Mouse (Mus musculus) midbrain, embryonic 13.5 days (tissue): ENCODE results near the gene Zfp866. TPM values are rescaled to one million over a fixed set of nuclear protein-coding genes. Genes with fewer than 3 reads are reported as not detected.
A peak's percentile ranks its signal among the peaks of the same experiment; 100 is the strongest.

Source experiments
- ATAC-seq: fragments of 200-750 bp; cut with Nextera tagmentation; 2 replicates; pipeline ENCODE4 v1.8.0; 2017; ENCODE audit warnings: mild to moderate bottlenecking, moderate TSS enrichment, moderate library complexity
- H3K27ac ChIP-seq: fragments of 300-500 bp; sonication (generic); 2 replicates; pipeline ENCODE4 v1.5.1; 2015; ENCODE audit warnings: inconsistent platforms, mild to moderate bottlenecking, moderate library complexity
- H3K27me3 ChIP-seq: fragments of 300-500 bp; sonication (generic); 2 replicates; pipeline ENCODE4 v1.6.1; 2015; ENCODE audit warnings: mild to moderate bottlenecking, inconsistent platforms
- H3K36me3 ChIP-seq: fragments of 300-500 bp; sonication (generic); 2 replicates; pipeline ENCODE4 v1.6.1; 2015; ENCODE audit warnings: mild to moderate bottlenecking, inconsistent platforms
- H3K4me1 ChIP-seq: fragments of 300-500 bp; sonication (generic); replicated peaks from 2 replicates; pipeline ENCODE4 v1.6.1; 2015; ENCODE audit warnings: inconsistent platforms
- H3K4me2 ChIP-seq: fragments of 300-500 bp; sonication (generic); replicated peaks from 2 replicates; pipeline ENCODE4 v1.6.1; 2015; ENCODE audit warnings: moderate library complexity, mild to moderate bottlenecking, inconsistent platforms
- H3K4me3 ChIP-seq: fragments of 300-500 bp; sonication (generic); replicated peaks from 2 replicates; pipeline ENCODE4 v1.5.1; 2015; ENCODE audit warnings: mild to moderate bottlenecking, inconsistent platforms
- H3K9ac ChIP-seq: fragments of 300-500 bp; sonication (generic); replicated peaks from 2 replicates; pipeline ENCODE4 v1.6.1; 2015; ENCODE audit warnings: mild to moderate bottlenecking, inconsistent platforms
- H3K9me3 ChIP-seq: fragments of 300-500 bp; sonication (generic); 2 replicates; pipeline ENCODE4 v1.6.1; 2016; ENCODE audit warnings: mild to moderate bottlenecking, inconsistent platforms
- WGBS: fragments of 180-500 bp; shearing (Covaris S2); methylation state at CpG from one replicate; pipeline ENCODE4 v1.1.7; 2015; 5-methylcytosine and 5-hydroxymethylcytosine counted together
- polyA plus RNA-seq: library from polyadenylated mRNA; unstranded; fragments of >200 nt; fragmentation: Nextera tagmentation; extraction: Ambion mirVana; gene quantifications from 2 replicates; pipeline ENCODE4 v1.2.1, GENCODE M21; 2015

The Zfp866 gene
- polyA plus RNA-seq, 1 experiment from 2014 or later = 51.7 TPM

DNA sequence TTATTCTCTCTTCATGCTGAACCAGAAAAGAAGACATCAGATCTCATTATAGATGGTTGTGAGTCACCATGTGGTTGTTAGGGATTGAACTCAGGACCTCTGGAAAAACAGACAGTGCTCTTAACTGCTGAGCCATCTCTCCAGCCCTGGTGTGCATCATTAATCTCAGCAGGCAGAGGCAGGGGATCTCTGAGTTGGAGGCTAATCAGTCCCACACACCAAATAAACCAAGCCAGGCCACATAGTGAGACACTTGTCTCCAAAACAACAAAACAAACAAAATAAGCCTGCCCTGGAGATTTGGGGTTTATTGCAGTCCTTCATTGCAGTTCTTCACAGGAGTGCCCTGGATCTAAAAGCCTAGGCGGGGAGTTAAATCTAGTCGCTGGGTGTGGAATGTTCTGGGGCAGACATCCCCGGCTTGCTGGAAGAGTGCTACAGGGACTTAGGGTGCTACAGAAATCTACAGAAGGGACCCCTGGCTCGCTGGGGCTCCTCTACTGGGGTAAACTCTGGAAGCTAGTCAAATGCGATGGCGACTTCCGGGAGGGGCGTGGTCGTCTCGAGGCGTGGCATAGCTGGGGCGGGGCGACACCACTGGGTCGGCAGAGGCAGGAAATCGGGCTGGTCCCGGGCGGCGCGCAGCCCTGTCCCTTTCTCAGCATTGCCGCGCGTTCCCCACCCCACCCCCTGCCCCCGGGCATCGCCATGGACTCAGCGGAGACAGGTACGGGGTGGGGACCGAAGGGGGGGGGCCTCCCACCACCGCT, 17.3 kb upstream of the Zfp866 start, which contains the start of gene Gmip:
Gene Gmip (plus strand): TSS at position 586 of the 770 bp plus-strand sequence.
- peak; percentile 78 for ATAC-seq
- Histone ChIP-seq H3K4me3 (peak within 1 kb of the TSS; percentile 55), H3K27ac (peak within 1 kb of the TSS; percentile 78), H3K4me1 (peaks cover 25% of the 10 kb centered on the region), H3K9ac (peak within 1 kb of the TSS; percentile 69), H3K4me2 (peak within 1 kb of the TSS; percentile 83), H3K27me3 (no peaks in the 10 kb centered on the region), H3K36me3 (peaks cover 74% of the 10 kb centered on the region), H3K9me3 (no peaks in the 10 kb centered on the region)
- 6% methylated on average over 28 of the region's 28 CpGs for WGBS

DNA sequence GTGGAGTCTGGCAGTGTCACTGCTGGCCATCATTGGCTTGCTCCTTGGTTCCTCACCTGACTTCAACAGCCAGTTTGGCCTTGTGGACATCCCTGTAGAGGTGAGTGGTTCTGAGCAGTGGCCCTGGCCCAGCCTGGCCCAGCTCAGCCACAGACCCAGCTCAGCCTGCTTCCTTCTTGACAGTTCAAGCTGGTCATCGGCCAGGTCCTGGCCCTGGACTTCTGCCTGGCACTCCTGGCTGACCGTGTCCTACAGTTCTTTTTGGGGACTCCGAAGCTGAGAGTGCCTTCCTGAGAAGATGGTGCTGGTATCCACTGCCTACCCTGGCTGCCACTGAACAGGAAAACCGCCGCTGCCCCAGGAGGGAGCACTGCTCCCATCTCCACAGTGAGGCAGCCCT, 16.3 kb upstream of the Zfp866 start:
- WGBS = 93% methylated on average over 5 of the region's 5 CpGs
- H3K9ac ChIP-seq = no peak overlapping the region
- H3K9me3 ChIP-seq = no peaks in the 10 kb centered on the region
- H3K27ac ChIP-seq = no peak overlapping the region
- H3K4me3 ChIP-seq = no peak overlapping the region
- H3K4me2 ChIP-seq = no peak overlapping the region
- H3K27me3 ChIP-seq = no peaks in the 10 kb centered on the region
- no peak for ATAC-seq
- H3K4me1 ChIP-seq = peaks cover 25% of the 10 kb centered on the region
- peaks cover 80% of the 10 kb centered on the region for H3K36me3 ChIP-seq

DNA sequence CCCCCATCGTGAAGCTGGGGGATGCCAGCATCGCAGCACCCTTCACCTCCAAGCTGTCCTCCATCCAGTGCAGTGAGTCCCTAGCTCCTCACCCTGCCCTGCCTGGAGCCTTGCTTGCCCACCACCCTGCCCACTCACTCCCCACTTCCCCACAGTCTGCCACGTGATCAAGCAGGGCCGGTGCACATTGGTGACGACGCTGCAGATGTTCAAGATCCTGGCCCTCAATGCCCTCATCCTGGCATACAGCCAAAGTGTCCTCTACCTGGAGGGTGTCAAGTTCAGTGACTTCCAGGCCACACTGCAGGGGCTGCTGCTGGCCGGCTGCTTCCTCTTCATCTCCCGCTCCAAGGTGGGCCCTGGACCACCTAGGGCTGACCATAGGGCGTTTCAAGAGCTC, 14.5 kb upstream of the Zfp866 start:
- H3K4me2 ChIP-seq = no peak overlapping the region
- H3K9ac ChIP-seq = no peak overlapping the region
- no peak overlapping the region for H3K27ac ChIP-seq
- no peaks in the 10 kb centered on the region for H3K27me3 ChIP-seq
- H3K4me1 ChIP-seq = peaks cover 23% of the 10 kb centered on the region
- H3K36me3 ChIP-seq = peaks cover 79% of the 10 kb centered on the region
- WGBS = 92% methylated on average over 9 of the region's 9 CpGs
- no peak overlapping the region for H3K4me3 ChIP-seq
- no peaks in the 10 kb centered on the region for H3K9me3 ChIP-seq
- no peak for ATAC-seq

DNA sequence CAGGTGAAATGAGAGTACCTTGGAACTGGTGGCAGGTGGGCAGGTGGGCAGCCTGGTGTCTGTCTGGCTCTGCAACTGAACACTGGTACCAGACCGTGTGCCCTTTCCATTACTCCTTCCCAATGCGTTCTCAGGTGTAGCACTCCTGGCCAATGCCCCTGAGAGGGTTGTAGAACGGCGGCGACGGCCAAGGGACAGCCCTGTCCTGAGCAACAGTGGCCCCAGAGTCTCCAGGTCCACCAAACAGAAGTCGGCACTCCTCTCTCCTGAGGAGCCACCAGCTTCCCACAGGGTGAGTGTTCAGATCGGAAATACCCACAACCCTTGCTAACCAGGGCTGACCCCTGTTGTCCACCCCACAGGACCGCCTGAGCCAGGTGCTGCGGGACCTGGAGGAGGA, 14.1 kb upstream of the Zfp866 start:
- no peak overlapping the region for H3K27ac ChIP-seq
- H3K9me3 ChIP-seq = no peaks in the 10 kb centered on the region
- no peak for ATAC-seq
- H3K4me1 ChIP-seq = peaks cover 19% of the 10 kb centered on the region
- WGBS = 94% methylated on average over 10 of the region's 10 CpGs
- H3K9ac ChIP-seq = no peak overlapping the region
- no peaks in the 10 kb centered on the region for H3K27me3 ChIP-seq
- H3K4me3 ChIP-seq = no peak overlapping the region
- peaks cover 80% of the 10 kb centered on the region for H3K36me3 ChIP-seq
- no peak overlapping the region for H3K4me2 ChIP-seq

DNA sequence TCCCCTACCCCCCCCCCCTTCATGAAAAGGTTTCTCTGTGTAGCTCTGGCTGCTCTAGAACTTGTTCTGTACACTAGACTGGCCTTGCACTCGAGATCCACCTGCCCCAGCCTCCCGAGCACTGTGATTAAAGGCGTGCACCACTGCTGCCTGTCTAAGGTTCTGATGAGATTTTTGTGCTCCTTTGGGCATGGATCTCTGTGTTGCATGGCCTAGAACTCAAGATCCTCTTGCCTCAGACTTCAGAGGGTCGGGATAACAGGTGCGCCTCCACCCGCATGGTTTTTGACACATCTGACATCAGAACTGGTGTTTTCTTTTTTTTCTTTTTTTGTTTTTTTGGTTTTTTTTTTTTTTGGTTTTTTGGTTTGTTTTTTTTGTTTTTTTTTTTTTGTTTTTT, 13.6 kb upstream of the Zfp866 start:
- Histone ChIP-seq H3K36me3 (peaks cover 85% of the 10 kb centered on the region), H3K9ac (no peak overlapping the region), H3K27me3 (no peaks in the 10 kb centered on the region), H3K4me3 (no peak overlapping the region), H3K4me2 (no peak overlapping the region), H3K27ac (no peak overlapping the region), H3K4me1 (peaks cover 14% of the 10 kb centered on the region), H3K9me3 (no peaks in the 10 kb centered on the region)
- ATAC-seq = no peak
- WGBS = 95% methylated on average over 6 of the region's 6 CpGs

DNA sequence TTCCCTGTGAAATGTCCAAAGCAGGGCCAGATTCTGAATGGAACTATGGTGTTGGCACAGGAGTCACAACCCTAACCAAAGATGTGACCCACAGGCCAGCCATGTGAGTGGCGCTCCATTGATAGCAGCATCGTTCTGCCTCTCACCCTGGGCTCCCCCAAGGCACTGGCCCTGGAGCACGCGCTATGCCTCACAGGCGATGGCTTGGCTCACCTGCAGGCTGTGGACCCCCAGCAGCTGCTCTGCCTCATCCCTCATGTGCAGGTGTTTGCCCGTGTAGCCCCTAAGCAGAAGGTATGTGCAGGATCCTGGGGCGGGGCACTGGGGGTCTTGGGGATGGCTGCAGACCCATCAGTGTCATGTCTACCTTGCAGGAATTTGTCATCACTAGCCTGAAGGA, 12.4 kb upstream of the Zfp866 start:
- Histone ChIP-seq H3K4me1 (peaks cover 4% of the 10 kb centered on the region; the same call in 1 of the 2 replicates), H3K36me3 (peaks cover 97% of the 10 kb centered on the region), H3K27me3 (no peaks in the 10 kb centered on the region), H3K9me3 (no peaks in the 10 kb centered on the region), H3K9ac (no peak overlapping the region), H3K4me3 (no peak overlapping the region), H3K27ac (no peak overlapping the region), H3K4me2 (no peak overlapping the region)
- no peak for ATAC-seq
- 97% methylated on average over 7 of the region's 7 CpGs for WGBS

DNA sequence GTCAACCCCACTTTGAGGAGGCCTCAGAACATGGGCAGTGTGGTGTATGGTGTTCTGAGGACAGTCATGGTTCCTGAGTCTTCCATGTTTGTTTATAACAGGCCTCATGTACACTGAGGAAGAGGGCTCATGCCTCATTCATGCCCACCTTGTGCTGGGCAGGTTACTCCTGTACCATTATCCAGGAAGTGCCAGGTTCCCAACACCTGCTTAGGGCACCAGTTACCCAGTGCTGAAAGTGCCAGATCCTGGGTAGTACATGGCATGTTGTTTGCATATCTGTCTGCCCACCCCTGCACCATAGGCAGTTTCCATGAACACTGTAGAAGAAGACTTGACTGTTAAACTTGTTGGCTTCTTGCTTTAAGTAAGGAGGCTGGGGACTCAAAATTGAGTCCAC, 11.2 kb upstream of the Zfp866 start:
- H3K4me3 ChIP-seq = no peak overlapping the region

DNA sequence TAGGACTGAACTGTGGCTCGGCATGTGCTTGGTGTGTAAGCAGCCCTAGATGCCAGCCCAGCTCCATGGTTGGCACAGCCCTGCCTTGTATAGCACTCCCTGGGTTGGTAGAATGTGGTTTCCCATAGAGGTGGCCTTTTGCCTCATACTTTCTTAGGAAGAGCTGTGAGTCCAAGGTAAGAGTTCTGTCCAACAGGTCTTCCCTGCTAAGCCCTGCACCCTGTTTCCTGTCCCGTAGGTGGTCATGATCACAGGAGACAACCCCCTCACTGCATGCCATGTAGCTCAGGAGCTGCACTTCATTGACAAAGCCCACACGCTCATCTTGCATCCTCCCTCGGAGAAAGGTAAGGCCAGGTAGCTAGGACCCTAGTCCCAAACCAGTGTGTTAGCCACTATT, 10.8 kb upstream of the Zfp866 start:
- ATAC-seq = no peak
- no peak overlapping the region for H3K4me3 ChIP-seq
- WGBS = 98% methylated on average over 4 of the region's 4 CpGs

More for the DNA sequence above, 11.2 kb upstream of the Zfp866 start:
- Histone ChIP-seq H3K9ac (no peak overlapping the region), H3K4me2 (no peak overlapping the region), H3K36me3 (peaks cover 97% of the 10 kb centered on the region), H3K27me3 (no peaks in the 10 kb centered on the region), H3K4me1 (no peaks in the 10 kb centered on the region), H3K27ac (no peak overlapping the region), H3K9me3 (no peaks in the 10 kb centered on the region)
- ATAC-seq = no peak

DNA sequence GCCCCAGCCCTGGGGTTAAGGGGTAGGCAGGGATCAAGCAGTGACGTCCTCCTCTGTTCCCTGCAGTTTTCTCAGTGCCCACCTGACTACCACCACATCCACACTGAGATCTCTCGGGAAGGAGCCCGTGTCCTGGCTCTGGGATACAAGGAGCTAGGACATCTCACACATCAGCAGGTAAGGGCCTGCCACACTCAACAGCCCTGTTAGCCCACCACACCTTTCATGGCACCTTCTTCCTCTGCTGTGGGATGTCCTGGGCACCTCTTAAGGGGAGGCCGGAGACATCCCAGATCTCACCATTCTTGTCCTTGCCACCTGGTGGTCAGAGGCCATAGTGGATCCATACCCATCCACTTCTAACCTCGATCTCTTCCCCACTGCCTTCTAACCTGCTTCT, 9.0 kb upstream of the Zfp866 start:
- no peaks in the 10 kb centered on the region for H3K9me3 ChIP-seq
- no peaks in the 10 kb centered on the region for H3K4me1 ChIP-seq
- H3K4me3 ChIP-seq = no peak overlapping the region
- no peaks in the 10 kb centered on the region for H3K27me3 ChIP-seq
- WGBS = 91% methylated on average over 5 of the region's 5 CpGs
- peaks cover 97% of the 10 kb centered on the region for H3K36me3 ChIP-seq
- no peak for ATAC-seq
- no peak overlapping the region for H3K9ac ChIP-seq
- H3K27ac ChIP-seq = no peak overlapping the region
- H3K4me2 ChIP-seq = no peak overlapping the region

More for the DNA sequence above, 10.8 kb upstream of the Zfp866 start:
- Histone ChIP-seq H3K9me3 (no peaks in the 10 kb centered on the region), H3K27ac (no peak overlapping the region), H3K9ac (no peak overlapping the region), H3K27me3 (no peaks in the 10 kb centered on the region), H3K4me2 (no peak overlapping the region), H3K36me3 (peaks cover 97% of the 10 kb centered on the region), H3K4me1 (no peaks in the 10 kb centered on the region)

DNA sequence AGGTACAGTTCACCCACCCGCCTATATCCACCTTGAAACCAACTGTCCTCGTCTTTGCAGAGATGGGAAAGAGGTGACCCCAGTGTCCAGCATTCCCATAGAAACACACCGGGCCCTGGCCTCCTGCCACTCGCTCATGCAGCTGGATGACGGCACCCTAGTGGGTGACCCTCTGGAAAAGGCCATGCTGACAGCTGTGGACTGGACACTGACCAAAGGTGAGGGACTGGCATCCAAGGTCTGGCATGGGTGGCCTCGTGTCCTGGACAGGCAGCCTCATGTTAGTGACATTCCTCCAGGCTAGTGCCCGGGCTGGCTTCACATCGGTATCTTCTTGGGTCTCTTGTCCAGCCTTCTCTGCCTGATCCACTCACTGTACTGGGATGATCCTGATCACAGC, 8.3 kb upstream of the Zfp866 start:
- Histone ChIP-seq H3K27me3 (no peaks in the 10 kb centered on the region), H3K27ac (no peak overlapping the region), H3K9me3 (no peaks in the 10 kb centered on the region), H3K4me1 (no peaks in the 10 kb centered on the region), H3K9ac (no peak overlapping the region), H3K4me2 (no peak overlapping the region), H3K36me3 (peaks cover 98% of the 10 kb centered on the region), H3K4me3 (no peak overlapping the region)
- ATAC-seq = no peak
- 90% methylated on average over 8 of the region's 8 CpGs for WGBS

DNA sequence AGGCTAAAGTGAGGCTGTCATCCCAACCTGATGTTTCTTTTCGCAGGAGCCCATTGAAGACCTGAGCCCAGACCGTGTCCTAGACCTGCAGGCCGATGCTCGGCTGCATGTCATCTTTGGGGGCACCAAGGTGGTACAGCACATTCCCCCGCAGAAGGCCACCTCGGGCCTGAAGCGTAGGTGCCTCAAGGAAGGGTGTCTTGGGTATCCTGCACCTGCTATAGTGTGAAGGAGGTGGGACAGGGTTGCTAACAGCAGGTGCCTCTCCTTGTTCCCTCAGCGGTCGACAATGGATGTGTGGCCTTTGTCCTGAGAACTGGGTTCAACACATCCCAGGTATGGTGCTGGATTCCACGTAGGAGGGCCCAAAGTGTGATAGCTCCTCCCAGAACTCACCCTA, 6.7 kb upstream of the Zfp866 start:
- no peaks in the 10 kb centered on the region for H3K9me3 ChIP-seq
- peaks cover 7% of the 10 kb centered on the region for H3K4me1 ChIP-seq
- H3K27me3 ChIP-seq = no peaks in the 10 kb centered on the region
- H3K36me3 ChIP-seq = peaks cover 93% of the 10 kb centered on the region
- H3K4me3 ChIP-seq = no peak overlapping the region
- H3K27ac ChIP-seq = no peak overlapping the region
- ATAC-seq = no peak
- H3K4me2 ChIP-seq = no peak overlapping the region
- WGBS = 93% methylated on average over 10 of the region's 10 CpGs
- H3K9ac ChIP-seq = no peak overlapping the region

DNA sequence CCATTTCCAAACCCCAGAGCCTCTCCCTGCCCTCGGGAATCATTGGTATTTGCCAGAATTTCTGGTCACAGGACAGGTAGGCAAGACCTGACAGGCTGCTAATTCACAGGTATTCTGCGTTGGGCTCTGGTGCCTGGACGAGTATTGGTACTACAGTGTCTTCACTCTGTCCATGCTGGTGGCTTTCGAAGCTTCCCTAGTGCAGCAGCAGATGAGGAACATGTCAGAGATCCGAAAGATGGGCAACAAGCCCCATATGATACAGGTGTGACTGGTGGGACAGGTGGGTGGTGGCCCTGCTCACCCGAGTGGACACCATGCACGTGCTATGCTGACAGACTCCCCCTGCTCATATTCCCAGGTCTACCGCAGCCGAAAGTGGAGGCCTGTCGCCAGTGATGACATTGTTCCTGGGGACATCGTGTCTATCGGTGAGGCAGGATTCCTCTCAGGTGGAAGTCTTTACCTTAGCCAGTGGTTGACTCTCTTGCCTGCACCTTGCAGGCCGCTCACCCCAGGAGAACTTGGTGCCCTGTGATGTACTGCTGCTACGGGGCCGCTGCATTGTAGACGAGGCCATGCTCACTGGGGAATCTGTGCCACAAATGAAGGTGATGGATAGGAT, 5.9 kb upstream of the Zfp866 start:
- H3K4me1 ChIP-seq = peaks cover 15% of the 10 kb centered on the region
- no peak overlapping the region for H3K4me2 ChIP-seq
- H3K4me3 ChIP-seq = no peak overlapping the region
- 98% methylated on average over 16 of the region's 16 CpGs for WGBS
- no peaks in the 10 kb centered on the region for H3K27me3 ChIP-seq
- no peak overlapping the region for H3K9ac ChIP-seq
- H3K9me3 ChIP-seq = no peaks in the 10 kb centered on the region
- ATAC-seq = no peak
- peaks cover 85% of the 10 kb centered on the region for H3K36me3 ChIP-seq
- no peak overlapping the region for H3K27ac ChIP-seq
